Mouse (Mus musculus): Measurements from ENCODE around the gene Ift80. TPM values are rescaled to one million over a fixed set of nuclear protein-coding genes. Genes with fewer than 3 reads are reported as not detected.

Ift80 gene
- 1.6 and 1.8 TPM in 2 replicates for polyA plus RNA-seq (2012; rRNA removed)

GRCm38 (mm10) chr3:69004437-69005337, at the start of gene Ift80, which contains the start of gene Smc4:
Gene Ift80 (minus strand): TSS chr3:69004570.
Gene Smc4 (plus strand): TSS chr3:69004738.

GRCm38 (mm10) chr3:69044645-69045399, 40.5 kb upstream of the Ift80 start, which contains the start of gene Trim59:
Gene Trim59 (minus strand): TSS chr3:69044755.

GRCm38 (mm10) chr3:68869211-68869690, 135.1 kb downstream of the Ift80 start, which contains the start of gene 1110032F04Rik:
Gene 1110032F04Rik (plus strand): TSS chr3:68869586.

Other genes with a start within 250 kb of the Ift80 start
- 37.7 and 73.3 TPM in 2 replicates for gene 1110032F04Rik, start 135.0 kb downstream of the Ift80 start, polyA plus RNA-seq (2012; rRNA removed)
- 8.5 and 22.4 TPM in 2 replicates for gene Smc4, start 168 bp upstream of the Ift80 start, polyA plus RNA-seq (2012; rRNA removed)
- gene Trim59, start 40.2 kb upstream of the Ift80 start, polyA plus RNA-seq (2012; rRNA removed) = 4.3 and 8.5 TPM in 2 replicates
- 8.3 and 8.8 TPM in 2 replicates for gene Kpna4, start 122.5 kb upstream of the Ift80 start, polyA plus RNA-seq (2012; rRNA removed)
- gene Arl14, start 217.8 kb upstream of the Ift80 start, polyA plus RNA-seq (2012; rRNA removed) = 0.12 TPM in 1 of 2 replicates, not detected in the other